Mouse (Mus musculus) midbrain, embryonic 10.5 days (tissue): Measurements from ENCODE around the gene Gba. TPM values are rescaled to one million over a fixed set of nuclear protein-coding genes. Genes with fewer than 3 reads are reported as not detected.
A peak's percentile ranks its signal among the peaks of the same experiment; 100 is the strongest.

Experiments used
- DNase-seq: peaks from one replicate; pipeline ENCODE4 v3.0.0-alpha.2; 2017; ENCODE audit warnings: low spot score
- H3K27ac ChIP-seq: fragments of 300-500 bp; sonication (generic); replicated peaks from 2 replicates; pipeline ENCODE4 v1.5.1; 2016; ENCODE audit warnings: mild to moderate bottlenecking
- H3K27me3 ChIP-seq: fragments of 300-500 bp; sonication (generic); 2 replicates; pipeline ENCODE4 v1.6.1; 2016; ENCODE audit warnings: low read depth, mild to moderate bottlenecking; ENCODE audit not compliant: poor library complexity, severe bottlenecking
- H3K36me3 ChIP-seq: fragments of 300-500 bp; sonication (generic); 2 replicates; pipeline ENCODE4 v1.6.1; 2016; ENCODE audit warnings: mild to moderate bottlenecking, moderate library complexity
- H3K4me1 ChIP-seq: fragments of 300-500 bp; sonication (generic); 2 replicates; pipeline ENCODE4 v1.6.1; 2016
- H3K4me3 ChIP-seq: fragments of 300-500 bp; sonication (generic); 2 replicates; pipeline ENCODE4 v1.5.1; 2016; ENCODE audit warnings: mild to moderate bottlenecking, moderate library complexity
- H3K9me3 ChIP-seq: fragments of 300-500 bp; sonication (generic); replicated peaks from 2 replicates; pipeline ENCODE4 v1.6.1; 2016; ENCODE audit warnings: mild to moderate bottlenecking
- WGBS: fragments of 180-500 bp; shearing (Covaris S2); methylation state at CpG from one replicate; pipeline ENCODE4 v1.1.7; 2016; 5-methylcytosine and 5-hydroxymethylcytosine counted together
- polyA plus RNA-seq: library from polyadenylated mRNA; unstranded; fragments of >200 nt; fragmentation: Nextera tagmentation; extraction: Ambion mirVana; gene quantifications from 2 replicates; pipeline ENCODE4 v1.2.1, GENCODE M21; 2016

Gene Gba
- polyA plus RNA-seq, 1 experiment from 2014 or later = 37.1 TPM

DNA sequence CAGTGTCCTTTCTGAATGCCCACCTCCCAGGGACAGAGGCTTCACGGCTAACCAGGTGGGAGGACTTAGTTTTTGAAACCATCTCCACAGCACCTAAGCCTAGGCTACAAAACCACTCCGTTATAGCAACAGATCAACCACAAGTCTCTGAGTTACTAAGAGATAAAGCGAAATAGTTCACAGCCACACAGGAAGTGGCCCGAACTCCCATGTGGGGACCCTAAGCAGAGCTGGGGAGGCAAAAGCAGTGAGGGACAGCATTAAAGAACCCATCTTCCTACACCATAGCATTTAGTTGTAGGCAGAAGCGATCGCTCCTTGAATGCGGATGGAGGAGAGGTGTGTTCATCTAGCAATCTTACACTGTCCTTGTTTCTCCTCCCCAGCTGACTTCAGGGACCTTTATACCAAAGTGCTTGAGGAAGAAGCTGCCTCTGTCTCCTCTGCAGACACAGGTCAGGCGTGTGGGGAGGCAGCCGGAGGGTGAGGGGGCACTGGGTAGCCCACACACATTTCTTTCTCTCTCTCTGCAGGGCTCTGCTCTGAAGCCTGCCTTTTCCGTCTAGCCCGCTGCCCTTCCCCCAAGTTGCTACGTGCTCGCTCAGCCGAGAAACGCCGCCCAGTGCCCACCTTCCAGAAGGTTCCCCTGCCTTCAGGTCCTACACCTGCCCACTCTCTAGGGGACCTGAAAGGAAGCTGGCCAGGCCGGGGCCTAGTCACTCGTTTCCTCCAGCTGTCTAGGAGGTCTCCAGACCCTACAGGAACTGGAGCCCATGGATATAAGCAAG is 14.8 kb upstream of the Gba start:
- H3K27ac ChIP-seq = 0 out of 2 replicates have a peak overlapping the region, but pooled peaks have one; percentile 7
- H3K4me1 ChIP-seq = peaks cover 53% of the 10 kb centered on the region

DNA sequence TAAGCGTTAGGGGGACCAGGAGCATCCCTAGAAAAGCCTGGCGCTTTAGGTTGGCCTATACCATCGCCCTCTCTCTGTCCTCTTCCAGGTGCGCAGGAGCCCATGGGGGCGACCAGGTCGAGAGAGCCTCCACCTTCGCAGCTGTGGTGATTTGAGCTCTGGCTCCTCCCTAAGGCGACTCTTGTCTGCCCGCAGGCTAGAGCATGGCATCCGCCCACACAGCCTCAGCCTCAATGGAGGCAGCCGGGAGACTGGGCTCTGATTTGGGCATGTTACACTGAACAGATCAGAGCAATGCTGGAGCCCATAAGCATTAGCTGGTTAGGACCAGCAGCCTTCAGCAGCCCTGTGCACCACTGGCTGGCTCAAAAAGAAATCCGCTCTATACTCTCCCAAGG is 14.3 kb upstream of the Gba start:
- H3K4me1 ChIP-seq = peaks cover 47% of the 10 kb centered on the region
- no peaks in the 10 kb centered on the region for H3K9me3 ChIP-seq
- DNase-seq = no peak
- peaks cover 24% of the 10 kb centered on the region for H3K36me3 ChIP-seq
- peaks cover 24% of the 10 kb centered on the region for H3K27me3 ChIP-seq
- H3K27ac ChIP-seq = 0 out of 2 replicates have a peak overlapping the region, but pooled peaks have one; percentile 3
- WGBS = 60% methylated on average over 12 of the region's 12 CpGs
- H3K4me3 ChIP-seq = no peak overlapping the region

More for the DNA sequence above, 14.8 kb upstream of the Gba start:
- Histone ChIP-seq H3K36me3 (peaks cover 24% of the 10 kb centered on the region), H3K4me3 (no peak overlapping the region), H3K27me3 (peaks cover 24% of the 10 kb centered on the region), H3K9me3 (no peaks in the 10 kb centered on the region)
- 62% methylated on average over 18 of the region's 18 CpGs for WGBS
- DNase-seq = no peak

DNA sequence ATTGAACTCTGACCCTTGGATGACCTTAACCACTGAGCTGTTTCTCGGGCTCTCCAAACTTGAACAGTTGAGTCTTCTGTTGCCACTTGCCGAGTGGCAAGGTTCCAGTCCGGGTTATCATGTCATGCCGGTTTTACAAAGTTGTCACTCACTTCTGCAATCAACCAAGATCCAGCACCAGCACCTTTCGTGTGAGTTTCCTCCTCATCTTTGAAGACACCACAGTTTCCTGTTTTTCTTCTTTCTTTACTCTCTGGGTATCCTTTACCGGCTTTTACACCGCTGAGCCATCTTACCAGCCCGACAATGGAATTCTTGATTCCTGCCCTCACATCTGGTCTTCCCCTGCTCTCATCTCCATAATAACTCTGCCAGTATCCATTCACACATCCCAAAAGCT is 12.3 kb upstream of the Gba start:
- Histone ChIP-seq H3K27me3 (peaks cover 24% of the 10 kb centered on the region), H3K4me3 (no peak overlapping the region), H3K27ac (no peak overlapping the region), H3K36me3 (peaks cover 21% of the 10 kb centered on the region), H3K4me1 (peaks cover 29% of the 10 kb centered on the region), H3K9me3 (no peaks in the 10 kb centered on the region)
- 89% methylated on average over 8 of the region's 8 CpGs for WGBS
- DNase-seq = no peak

DNA sequence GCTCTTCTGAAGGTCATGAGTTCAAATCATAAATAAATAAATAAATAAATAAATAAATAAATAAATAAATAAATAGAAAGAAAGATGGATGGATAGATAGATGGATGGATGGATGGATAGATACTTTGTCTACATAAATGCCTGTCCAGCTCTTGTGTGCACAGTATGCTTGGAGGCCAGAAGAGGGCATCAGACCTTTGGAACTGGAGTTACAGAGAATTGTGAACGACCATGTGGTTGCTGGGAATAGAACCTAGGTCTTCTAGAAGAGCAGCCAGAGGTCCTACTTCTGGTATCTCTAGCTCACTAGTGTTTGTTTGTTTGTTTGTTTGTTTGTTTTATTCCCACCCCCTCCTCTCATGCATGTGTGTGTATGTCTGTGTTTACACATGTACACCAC is 9.4 kb upstream of the Gba start:
- Histone ChIP-seq H3K36me3 (peaks cover 5% of the 10 kb centered on the region), H3K9me3 (no peaks in the 10 kb centered on the region), H3K27me3 (peaks cover 6% of the 10 kb centered on the region), H3K27ac (no peak overlapping the region), H3K4me3 (no peak overlapping the region), H3K4me1 (peaks cover 19% of the 10 kb centered on the region)
- DNase-seq = no peak
- WGBS = 84% methylated on average over 1 of the region's 1 CpGs

DNA sequence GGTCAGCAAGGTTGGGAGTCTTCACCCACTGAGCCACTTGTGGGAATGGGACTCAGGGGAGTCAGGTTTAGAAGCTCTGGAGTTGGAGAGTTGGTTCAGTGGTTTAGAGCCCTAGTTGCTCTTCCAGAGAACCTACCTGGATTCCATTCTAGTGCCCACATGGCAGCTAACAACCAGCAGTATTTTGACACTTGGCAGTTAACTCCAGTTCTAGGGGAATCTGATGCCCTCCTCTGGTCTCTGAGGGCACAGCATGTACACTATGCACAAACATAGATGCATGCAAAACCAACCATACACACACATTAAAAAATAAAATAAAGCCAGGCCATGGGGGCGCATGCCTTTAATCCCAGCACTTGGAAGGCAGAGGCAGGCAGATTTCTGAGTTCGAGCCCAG is 8.9 kb upstream of the Gba start:
- no peaks in the 10 kb centered on the region for H3K9me3 ChIP-seq
- H3K27ac ChIP-seq = no peak overlapping the region
- no peak overlapping the region for H3K4me3 ChIP-seq
- WGBS = 91% methylated on average over 2 of the region's 2 CpGs
- H3K27me3 ChIP-seq = peaks cover under 1% of the 10 kb centered on the region; the same call in 1 of the 2 replicates
- H3K4me1 ChIP-seq = peaks cover 17% of the 10 kb centered on the region
- no peak for DNase-seq
- peaks cover 1% of the 10 kb centered on the region; the same call in 1 of the 2 replicates for H3K36me3 ChIP-seq

DNA sequence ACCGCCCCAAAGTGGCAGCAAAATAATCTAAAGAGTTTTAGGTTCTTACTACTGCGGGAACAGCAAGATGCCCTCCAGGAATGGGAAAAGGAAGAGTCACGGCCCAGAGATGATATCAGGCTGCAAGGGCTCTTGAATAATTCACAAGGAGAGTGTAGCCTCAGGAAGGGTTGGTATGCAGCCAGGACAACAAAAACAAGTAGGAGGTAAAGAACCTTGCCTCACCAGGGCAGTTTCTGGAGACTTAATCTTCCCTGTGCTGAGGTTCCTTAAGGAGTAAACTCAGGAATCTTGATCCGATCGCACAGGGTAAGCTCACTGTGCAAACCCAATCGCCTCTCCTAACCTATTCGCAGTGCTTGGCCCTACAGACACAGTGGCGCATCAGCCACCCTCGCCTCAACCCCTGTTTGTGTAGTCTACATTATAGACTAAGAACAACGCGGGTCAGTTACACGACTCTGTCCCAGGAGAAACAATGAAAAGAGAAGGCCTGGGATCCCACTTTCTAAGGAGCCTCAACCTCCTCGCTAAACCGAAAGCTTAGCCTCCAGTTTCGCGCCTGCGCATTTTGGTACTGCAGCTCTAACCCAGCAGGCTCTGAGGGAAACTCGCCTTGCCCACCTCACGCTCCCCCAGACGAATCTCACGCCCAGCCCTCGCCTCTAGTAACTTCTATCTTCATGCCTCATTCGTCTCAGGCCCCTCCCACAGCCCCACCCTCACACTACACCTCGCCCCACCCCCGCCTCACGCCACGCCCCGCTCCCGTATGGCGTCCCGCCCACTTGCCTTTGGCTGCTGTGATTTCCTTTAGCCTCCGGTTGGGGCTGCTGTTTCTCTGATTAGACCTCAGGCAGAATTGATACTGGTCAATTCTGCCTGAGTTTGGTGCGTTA is 6.5 kb upstream of the Gba start:
- Histone ChIP-seq H3K27me3 (no peaks in the 10 kb centered on the region), H3K27ac (peak overlapping the region; percentile 89), H3K9me3 (no peaks in the 10 kb centered on the region), H3K36me3 (no peaks in the 10 kb centered on the region), H3K4me3 (peak overlapping the region; percentile 51), H3K4me1 (peaks cover 17% of the 10 kb centered on the region)
- 7% methylated on average over 33 of the region's 33 CpGs for WGBS
- DNase-seq = peak; percentile 95

DNA sequence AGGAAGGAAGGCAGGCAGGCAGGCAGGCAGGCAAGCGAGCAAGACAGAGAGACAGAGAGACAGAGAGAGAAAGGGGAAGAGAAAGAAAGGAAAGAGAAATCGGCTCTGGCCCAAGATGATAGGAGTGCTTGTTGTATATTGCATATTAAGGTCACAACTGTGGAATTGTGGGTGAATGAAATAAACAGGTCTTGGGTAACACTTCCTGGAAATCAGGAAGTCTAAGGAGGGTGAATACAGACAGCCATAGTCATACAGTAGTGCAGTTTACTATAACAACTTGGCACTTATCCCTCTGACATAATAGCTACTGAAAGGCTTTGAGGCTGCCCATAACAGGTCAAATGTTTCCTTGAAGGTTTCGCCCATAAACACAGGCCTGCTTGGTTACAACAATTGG is 2.9 kb upstream of the Gba start:
- H3K27ac ChIP-seq = no peak overlapping the region
- no peaks in the 10 kb centered on the region for H3K9me3 ChIP-seq
- H3K36me3 ChIP-seq = peaks cover 10% of the 10 kb centered on the region
- H3K4me3 ChIP-seq = no peak overlapping the region
- H3K4me1 ChIP-seq = peaks cover 26% of the 10 kb centered on the region
- H3K27me3 ChIP-seq = no peaks in the 10 kb centered on the region
- no peak for DNase-seq
- WGBS = 75% methylated on average over 3 of the region's 3 CpGs

DNA sequence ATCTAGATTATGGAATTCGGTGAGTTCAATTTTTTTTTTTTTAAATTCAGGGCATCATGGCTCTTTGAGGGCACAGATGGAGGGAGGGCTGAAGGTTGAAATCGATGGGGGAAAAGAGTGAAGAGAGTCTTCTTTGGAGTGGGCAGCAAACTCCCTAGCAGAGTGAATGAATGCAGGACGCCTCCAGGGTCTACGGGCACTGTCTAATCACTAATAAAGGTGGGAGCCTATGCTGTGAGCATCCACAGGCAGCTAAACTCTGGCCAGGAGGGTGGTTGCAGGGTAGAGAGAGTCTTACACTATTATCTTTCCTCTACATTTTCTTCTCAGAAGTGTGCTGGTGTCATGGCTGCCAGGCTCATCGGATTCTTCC is 400 bp downstream of the Gba start:
- peaks cover 43% of the 10 kb centered on the region for H3K36me3 ChIP-seq
- peaks cover 9% of the 10 kb centered on the region for H3K4me1 ChIP-seq
- no peaks in the 10 kb centered on the region for H3K27me3 ChIP-seq
- no peak for DNase-seq
- H3K9me3 ChIP-seq = no peaks in the 10 kb centered on the region
- WGBS = 45% methylated on average over 5 of the region's 5 CpGs
- H3K4me3 ChIP-seq = peak overlapping the region; percentile 56
- peak overlapping the region; percentile 23 for H3K27ac ChIP-seq

DNA sequence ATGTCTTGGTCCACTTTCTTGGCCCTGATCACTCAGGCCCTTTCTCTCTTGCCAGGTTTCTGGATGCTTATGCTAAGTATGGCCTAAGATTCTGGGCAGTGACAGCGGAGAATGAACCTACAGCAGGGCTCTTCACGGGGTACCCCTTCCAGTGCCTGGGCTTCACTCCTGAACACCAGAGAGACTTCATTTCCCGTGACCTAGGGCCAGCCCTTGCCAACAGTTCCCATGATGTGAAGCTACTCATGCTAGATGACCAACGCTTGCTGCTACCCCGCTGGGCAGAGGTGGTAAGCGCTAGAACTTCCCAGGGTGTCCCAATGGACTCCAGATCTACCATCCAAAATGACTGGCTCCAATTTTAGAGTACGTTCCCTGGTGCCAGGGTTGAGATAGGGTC is 3.4 kb downstream of the Gba start:
- Histone ChIP-seq H3K4me3 (no peak overlapping the region), H3K9me3 (no peaks in the 10 kb centered on the region), H3K27me3 (no peaks in the 10 kb centered on the region), H3K27ac (no peak overlapping the region), H3K4me1 (peaks cover 9% of the 10 kb centered on the region), H3K36me3 (peaks cover 73% of the 10 kb centered on the region)
- no peak for DNase-seq
- WGBS = 93% methylated on average over 7 of the region's 7 CpGs

DNA sequence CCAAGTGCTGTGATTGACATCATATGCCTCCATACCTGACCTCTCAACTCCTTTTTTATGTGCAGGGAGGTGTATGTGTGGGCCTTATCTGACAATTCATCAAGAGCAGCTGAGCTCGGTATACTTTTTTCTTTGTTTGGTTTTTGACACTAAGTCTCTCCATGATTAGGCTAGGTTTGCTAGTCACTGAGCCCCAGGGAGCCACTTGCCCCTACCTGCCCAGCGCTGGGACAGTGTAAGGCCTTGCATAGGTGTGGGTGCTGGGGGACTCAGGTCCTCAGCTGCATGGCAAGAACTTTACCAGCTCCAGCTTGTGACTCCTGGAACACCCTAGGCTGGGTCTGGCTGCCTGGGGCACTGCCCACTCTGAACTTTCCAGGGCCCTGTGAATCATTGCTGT is 4.0 kb downstream of the Gba start:
- no peaks in the 10 kb centered on the region for H3K9me3 ChIP-seq
- peaks cover 9% of the 10 kb centered on the region for H3K4me1 ChIP-seq
- H3K36me3 ChIP-seq = peaks cover 79% of the 10 kb centered on the region
- H3K4me3 ChIP-seq = no peak overlapping the region
- no peak for DNase-seq
- no peak overlapping the region for H3K27ac ChIP-seq
- WGBS = 88% methylated on average over 2 of the region's 2 CpGs
- H3K27me3 ChIP-seq = no peaks in the 10 kb centered on the region

DNA sequence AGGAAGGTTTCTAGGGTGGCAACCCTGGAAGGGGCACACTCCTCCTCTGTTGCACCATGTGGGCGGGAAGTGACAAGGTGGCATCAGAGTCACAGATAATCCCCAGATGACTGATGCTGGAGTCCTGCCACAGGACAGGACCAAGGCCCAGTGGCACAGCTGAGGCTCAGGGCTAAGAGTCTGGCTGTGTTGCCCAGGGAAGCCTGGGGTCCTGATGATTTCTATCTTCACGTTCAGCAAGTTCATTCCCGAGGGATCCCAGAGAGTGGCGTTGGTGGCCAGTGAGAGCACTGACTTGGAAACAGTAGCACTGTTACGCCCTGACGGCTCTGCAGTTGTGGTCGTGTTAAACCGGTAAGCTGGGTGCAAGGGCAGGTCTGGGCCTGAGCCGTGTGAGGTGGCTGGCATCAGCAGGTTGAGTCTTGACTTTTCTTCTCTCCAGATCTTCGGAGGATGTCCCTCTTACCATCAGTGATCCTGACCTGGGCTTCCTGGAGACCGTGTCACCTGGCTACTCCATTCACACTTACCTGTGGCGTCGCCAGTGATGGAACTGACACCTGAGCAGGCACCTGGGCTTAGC is 5.4 kb downstream of the Gba start:
- peaks cover 17% of the 10 kb centered on the region for H3K4me1 ChIP-seq
- H3K36me3 ChIP-seq = peaks cover 80% of the 10 kb centered on the region
- H3K9me3 ChIP-seq = no peaks in the 10 kb centered on the region
- WGBS = 92% methylated on average over 13 of the region's 13 CpGs
- no peak overlapping the region for H3K4me3 ChIP-seq
- no peaks in the 10 kb centered on the region for H3K27me3 ChIP-seq
- no peak for DNase-seq
- H3K27ac ChIP-seq = no peak overlapping the region

DNA sequence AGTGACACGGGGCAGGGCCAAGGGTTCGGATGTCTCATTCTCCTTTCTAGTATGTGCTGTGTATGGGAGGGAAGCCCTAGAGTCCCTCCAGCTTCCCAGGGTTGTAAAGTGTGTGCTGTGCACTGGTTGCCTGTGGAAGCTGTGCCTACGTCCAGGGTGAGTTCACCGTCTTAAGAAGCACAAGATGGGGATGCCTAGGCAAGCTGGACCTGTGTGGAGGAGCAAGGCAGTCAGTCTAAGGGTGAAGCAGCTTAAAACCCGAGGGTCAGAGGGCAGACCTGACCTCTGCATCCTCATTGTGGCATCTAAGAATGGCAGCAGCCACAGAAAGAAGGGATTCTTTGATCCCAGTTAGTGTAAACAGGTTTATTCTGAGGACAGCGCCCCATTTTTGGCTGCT is 6.0 kb downstream of the Gba start:
- Histone ChIP-seq H3K4me3 (no peak overlapping the region), H3K27me3 (no peaks in the 10 kb centered on the region)

More for the DNA sequence above, 6.0 kb downstream of the Gba start:
- peaks cover 17% of the 10 kb centered on the region for H3K4me1 ChIP-seq
- WGBS = 88% methylated on average over 6 of the region's 6 CpGs
- peaks cover 80% of the 10 kb centered on the region for H3K36me3 ChIP-seq
- no peak for DNase-seq
- H3K9me3 ChIP-seq = no peaks in the 10 kb centered on the region
- H3K27ac ChIP-seq = no peak overlapping the region
